Mouse (Mus musculus) liver (tissue): Measurements from ENCODE around the gene Rasgef1b.

ENCODE experiments used
- DNase-seq: peaks from one replicate; pipeline ENCODE4 v3.0.0-alpha.2; 2020; ENCODE audit warnings: mixed read lengths

Gene Rasgef1b

GRCm38 (mm10) chr5:99348257-99348849 is 380.5 kb downstream of the Rasgef1b start:
- no peak for DNase-seq

GRCm38 (mm10) chr5:99342527-99342926 is 386.3 kb downstream of the Rasgef1b start:
- no peak for DNase-seq

- no peak for DNase-seq
Measured at GRCm38 (mm10) chr5:99340311-99340989, 388.4 kb downstream of the Rasgef1b start.

GRCm38 (mm10) chr5:99339790-99340189 is 389.1 kb downstream of the Rasgef1b start:
- peak; percentile 35 for DNase-seq

GRCm38 (mm10) chr5:99338826-99339225 is 390.0 kb downstream of the Rasgef1b start:
- DNase-seq: no peak

- DNase-seq: peak; percentile 26
Measured at GRCm38 (mm10) chr5:99336427-99336826, 392.4 kb downstream of the Rasgef1b start.

GRCm38 (mm10) chr5:99334017-99334416 is 394.8 kb downstream of the Rasgef1b start:
- DNase-seq: no peak

GRCm38 (mm10) chr5:99332021-99332420 is 396.8 kb downstream of the Rasgef1b start:
- no peak for DNase-seq

- DNase-seq: no peak
Measured at GRCm38 (mm10) chr5:99329065-99329464, 399.8 kb downstream of the Rasgef1b start.

- DNase-seq: no peak
Measured at GRCm38 (mm10) chr5:99327019-99327418, 401.8 kb downstream of the Rasgef1b start.

- DNase-seq: no peak
Measured at GRCm38 (mm10) chr5:99325301-99325700, 403.6 kb downstream of the Rasgef1b start.

GRCm38 (mm10) chr5:99320783-99321182 is 408.1 kb downstream of the Rasgef1b start:
- no peak for DNase-seq

- no peak for DNase-seq
Measured at GRCm38 (mm10) chr5:99297939-99298338, 430.9 kb downstream of the Rasgef1b start.

- no peak for DNase-seq
Measured at GRCm38 (mm10) chr5:99296348-99296747, 432.5 kb downstream of the Rasgef1b start.

GRCm38 (mm10) chr5:99292287-99292851 is 436.5 kb downstream of the Rasgef1b start:
- DNase-seq: no peak

- peak; percentile 15 for DNase-seq
Measured at GRCm38 (mm10) chr5:99291084-99291830, 437.6 kb downstream of the Rasgef1b start.

- DNase-seq: no peak
Measured at GRCm38 (mm10) chr5:99288262-99288661, 440.6 kb downstream of the Rasgef1b start.

GRCm38 (mm10) chr5:99287647-99288185 is 441.1 kb downstream of the Rasgef1b start:
- DNase-seq: no peak

GRCm38 (mm10) chr5:99286575-99286974 is 442.3 kb downstream of the Rasgef1b start:
- DNase-seq: no peak

- DNase-seq: no peak
Measured at GRCm38 (mm10) chr5:99286024-99286423, 442.8 kb downstream of the Rasgef1b start.

- no peak for DNase-seq
Measured at GRCm38 (mm10) chr5:99284369-99284768, 444.5 kb downstream of the Rasgef1b start.

GRCm38 (mm10) chr5:99283636-99284035 is 445.2 kb downstream of the Rasgef1b start:
- no peak for DNase-seq

GRCm38 (mm10) chr5:99280536-99280935 is 448.3 kb downstream of the Rasgef1b start:
- DNase-seq: no peak
